Mouse (Mus musculus) embryonic fibroblast, embryonic 13.5 days (primary cell): ENCODE measurements at regions not wholly inside any gene's neighbourhood (a gene's known extent, or its start where the extent isn't known, plus 50 kb on each side); places are given as distances from the start of the nearest gene placed in this dataset.

ENCODE experiments used
- CTCF ChIP-seq: IDR thresholded peaks from 2 replicates; pipeline ENCODE4 v1.5.1; 2011; ENCODE audit warnings: mild to moderate bottlenecking, control low read depth, low read length, moderate library complexity, borderline replicate concordance; ENCODE audit not compliant: insufficient read depth
- POLR2A ChIP-seq: IDR thresholded peaks from 2 replicates; pipeline ENCODE4 v1.6.1; 2011; ENCODE audit warnings: low read depth, mild to moderate bottlenecking, control low read depth, low read length, moderate library complexity

- TF ChIP-seq CTCF (no peak), POLR2A (no peak)
Observed at GRCm38 (mm10) chr6:22417189-22417588, 61.1 kb upstream of the Fam3c start.
